Mouse (Mus musculus) heart, embryonic 10.5 days (tissue): ENCODE measurements around the gene Syf2. TPM values are rescaled to one million over a fixed set of nuclear protein-coding genes. Genes with fewer than 3 reads are reported as not detected.

ENCODE experiments used
- DNase-seq: peaks from one replicate; pipeline ENCODE4 v3.0.0-alpha.2; 2017; ENCODE audit warnings: low spot score
- H3K27ac ChIP-seq: fragments of 300-500 bp; sonication (generic); 2 replicates; pipeline ENCODE4 v1.5.1; 2016; ENCODE audit warnings: mild to moderate bottlenecking
- H3K27me3 ChIP-seq: fragments of 300-500 bp; sonication (generic); 2 replicates; pipeline ENCODE4 v1.6.1; 2016; ENCODE audit warnings: mild to moderate bottlenecking; ENCODE audit not compliant: poor library complexity, insufficient read depth, severe bottlenecking
- H3K36me3 ChIP-seq: fragments of 300-500 bp; sonication (generic); 2 replicates; pipeline ENCODE4 v1.6.1; 2016; ENCODE audit warnings: mild to moderate bottlenecking, moderate library complexity
- H3K4me1 ChIP-seq: fragments of 300-500 bp; sonication (generic); 2 replicates; pipeline ENCODE4 v1.6.1; 2016; ENCODE audit warnings: mild to moderate bottlenecking
- H3K4me3 ChIP-seq: fragments of 300-500 bp; sonication (generic); 2 replicates; pipeline ENCODE4 v1.5.1; 2016; ENCODE audit warnings: mild to moderate bottlenecking, moderate library complexity
- H3K9me3 ChIP-seq: fragments of 300-500 bp; sonication (generic); 2 replicates; pipeline ENCODE4 v1.6.1; 2016; ENCODE audit warnings: mild to moderate bottlenecking, moderate library complexity
- WGBS: fragments of 180-500 bp; shearing (Covaris S2); methylation state at CpG from one replicate; pipeline ENCODE4 v1.1.7; 2016; 5-methylcytosine and 5-hydroxymethylcytosine counted together
- polyA plus RNA-seq: library from polyadenylated mRNA; unstranded; fragments of >200 nt; fragmentation: Nextera tagmentation; extraction: Ambion mirVana; gene quantifications from 2 replicates; pipeline ENCODE4 v1.2.1, GENCODE M21; 2016

The Syf2 gene
- polyA plus RNA-seq, 1 experiment from 2014 or later: 63.0 TPM

GRCm38 (mm10) chr4:134915223-134916050 lies 15.3 kb upstream of the Syf2 start:
- WGBS: 58% methylated on average over 14 of the region's 14 CpGs
- Histone ChIP-seq H3K4me1 (peaks cover 16% of the 10 kb centered on the region), H3K36me3 (peaks cover 22% of the 10 kb centered on the region), H3K27ac (peak overlapping the region; percentile 94), H3K9me3 (no peaks in the 10 kb centered on the region), H3K4me3 (peak overlapping the region; percentile 94), H3K27me3 (no peaks in the 10 kb centered on the region)
- no peak for DNase-seq

- DNase-seq: no peak
- H3K4me3 ChIP-seq: no peak overlapping the region
- no peaks in the 10 kb centered on the region for H3K27me3 ChIP-seq
- H3K27ac ChIP-seq: no peak overlapping the region
- H3K36me3 ChIP-seq: peaks cover 11% of the 10 kb centered on the region
- 61% methylated on average over 3 of the region's 3 CpGs for WGBS
- peaks cover 16% of the 10 kb centered on the region for H3K4me1 ChIP-seq
- no peaks in the 10 kb centered on the region for H3K9me3 ChIP-seq
These were observed 13.5 kb upstream of the Syf2 start for GRCm38 (mm10) chr4:134917194-134917593.

- 62% methylated on average over 7 of the region's 7 CpGs for WGBS
- H3K36me3 ChIP-seq: 0 out of 2 replicates have a peak, but pooled peaks cover under 1% of the 10 kb centered on the region
- DNase-seq: no peak
- peaks cover 19% of the 10 kb centered on the region for H3K4me1 ChIP-seq
- no peak overlapping the region for H3K4me3 ChIP-seq
- no peaks in the 10 kb centered on the region for H3K9me3 ChIP-seq
- H3K27me3 ChIP-seq: no peaks in the 10 kb centered on the region
- H3K27ac ChIP-seq: no peak overlapping the region
These were observed 12.3 kb upstream of the Syf2 start for GRCm38 (mm10) chr4:134918381-134918780.

GRCm38 (mm10) chr4:134919733-134920540 lies 10.8 kb upstream of the Syf2 start:
- WGBS: 36% methylated on average over 12 of the region's 12 CpGs
- H3K36me3 ChIP-seq: peaks cover 9% of the 10 kb centered on the region
- no peaks in the 10 kb centered on the region for H3K27me3 ChIP-seq
- H3K4me3 ChIP-seq: no peak overlapping the region
- no peak for DNase-seq
- H3K4me1 ChIP-seq: peaks cover 15% of the 10 kb centered on the region
- H3K27ac ChIP-seq: no peak overlapping the region
- H3K9me3 ChIP-seq: no peaks in the 10 kb centered on the region

GRCm38 (mm10) chr4:134920631-134921030 lies 10.1 kb upstream of the Syf2 start:
- WGBS: 90% methylated on average over 6 of the region's 6 CpGs
- no peak for DNase-seq

GRCm38 (mm10) chr4:134921703-134922102 lies 9.0 kb upstream of the Syf2 start:
- Histone ChIP-seq H3K9me3 (no peaks in the 10 kb centered on the region), H3K4me3 (no peak overlapping the region), H3K27me3 (no peaks in the 10 kb centered on the region), H3K4me1 (peaks cover 20% of the 10 kb centered on the region), H3K27ac (no peak overlapping the region), H3K36me3 (peaks cover 26% of the 10 kb centered on the region)
- no peak for DNase-seq
- 97% methylated on average over 4 of the region's 4 CpGs for WGBS

More at GRCm38 (mm10) chr4:134920631-134921030, 10.1 kb upstream of the Syf2 start:
- no peaks in the 10 kb centered on the region for H3K27me3 ChIP-seq
- H3K36me3 ChIP-seq: peaks cover 15% of the 10 kb centered on the region
- H3K4me3 ChIP-seq: no peak overlapping the region
- no peak overlapping the region for H3K27ac ChIP-seq
- H3K4me1 ChIP-seq: peaks cover 15% of the 10 kb centered on the region
- no peaks in the 10 kb centered on the region for H3K9me3 ChIP-seq

- Histone ChIP-seq H3K4me3 (peak overlapping the region; percentile 100), H3K36me3 (peaks cover 32% of the 10 kb centered on the region), H3K4me1 (peaks cover 20% of the 10 kb centered on the region), H3K9me3 (no peaks in the 10 kb centered on the region), H3K27ac (peak overlapping the region; percentile 98), H3K27me3 (no peaks in the 10 kb centered on the region)
- 53% methylated on average over 10 of the region's 10 CpGs for WGBS
- no peak for DNase-seq
These were observed 8.4 kb upstream of the Syf2 start for GRCm38 (mm10) chr4:134922111-134922924.

GRCm38 (mm10) chr4:134922925-134923244 lies 7.8 kb upstream of the Syf2 start:
- Histone ChIP-seq H3K36me3 (peaks cover 38% of the 10 kb centered on the region), H3K4me3 (peak overlapping the region; percentile 100), H3K27me3 (no peaks in the 10 kb centered on the region), H3K9me3 (no peaks in the 10 kb centered on the region), H3K27ac (peak overlapping the region; percentile 98), H3K4me1 (peaks cover 20% of the 10 kb centered on the region)
- WGBS: under 1% methylated on average over 13 of the region's 13 CpGs
- DNase-seq: peak; percentile 85

- H3K36me3 ChIP-seq: peaks cover 44% of the 10 kb centered on the region
- peak within 1 kb of the TSS; percentile 98 for H3K27ac ChIP-seq
- H3K27me3 ChIP-seq: no peaks in the 10 kb centered on the region
- peak; percentile 98 for DNase-seq
- H3K4me3 ChIP-seq: peak within 1 kb of the TSS; percentile 100
- WGBS: under 1% methylated on average over 64 of the region's 64 CpGs
- H3K9me3 ChIP-seq: no peaks in the 10 kb centered on the region
- peaks cover 20% of the 10 kb centered on the region for H3K4me1 ChIP-seq
These were observed 7.3 kb upstream of the Syf2 start, which contains the start of gene Rsrp1 for GRCm38 (mm10) chr4:134923258-134924018. Gene Rsrp1, plus strand, starts transcription at chr4:134923592.

- H3K9me3 ChIP-seq: no peaks in the 10 kb centered on the region
- peak; percentile 93 for DNase-seq
- H3K27ac ChIP-seq: peak overlapping the region; percentile 98
- peaks cover 45% of the 10 kb centered on the region for H3K36me3 ChIP-seq
- peak overlapping the region; percentile 100 for H3K4me3 ChIP-seq
- no peaks in the 10 kb centered on the region for H3K27me3 ChIP-seq
- H3K4me1 ChIP-seq: peaks cover 20% of the 10 kb centered on the region
- under 1% methylated on average over 75 of the region's 75 CpGs for WGBS
These were observed 6.5 kb upstream of the Syf2 start for GRCm38 (mm10) chr4:134924019-134924741.

- no peaks in the 10 kb centered on the region for H3K27me3 ChIP-seq
- H3K9me3 ChIP-seq: no peaks in the 10 kb centered on the region
- peak overlapping the region; percentile 100 for H3K4me3 ChIP-seq
- peaks cover 45% of the 10 kb centered on the region for H3K36me3 ChIP-seq
- no peak overlapping the region for H3K27ac ChIP-seq
- no peak for DNase-seq
- 82% methylated on average over 8 of the region's 8 CpGs for WGBS
- H3K4me1 ChIP-seq: peaks cover 22% of the 10 kb centered on the region
These were observed 5.5 kb upstream of the Syf2 start for GRCm38 (mm10) chr4:134925206-134925605.
